Mouse (Mus musculus): Measurements from ENCODE around the gene Lrp2. TPM values are rescaled to one million over a fixed set of nuclear protein-coding genes. Genes with fewer than 3 reads are reported as not detected.

Gene Lrp2
- polyA plus RNA-seq, 1 experiment from 2014 or later = 0.29 TPM

DNA sequence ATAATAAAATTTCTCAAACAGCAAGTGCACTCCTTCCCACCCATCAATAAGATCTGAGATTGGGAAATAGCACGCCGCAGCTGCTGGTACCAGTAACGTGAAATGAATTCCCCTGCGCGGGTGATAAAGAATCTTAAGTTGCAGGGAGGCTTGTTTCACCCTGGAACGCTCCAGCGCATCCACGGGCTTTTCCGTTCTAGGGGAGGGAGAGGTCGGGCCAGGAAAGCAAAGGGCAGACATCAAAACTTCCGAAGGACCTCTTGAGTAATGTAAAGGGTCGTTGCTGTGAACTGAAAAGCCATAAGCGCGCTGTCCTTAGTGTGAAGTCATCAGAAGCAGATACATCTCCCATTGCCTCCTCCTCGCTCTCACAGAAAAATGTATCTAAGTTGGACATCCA is 26.5 kb downstream of the Lrp2 start:
- no peaks in the 10 kb centered on the region for H3K27me3 ChIP-seq (ENCODE audit: control insufficient read depth, insufficient read depth, low read length)
- no peak overlapping the region for H3K4me3 ChIP-seq (ENCODE audit: low read depth, low read length)
- no peak for DNase-seq (ENCODE audit: low spot score)
- no peaks in the 10 kb centered on the region for H3K9me3 ChIP-seq (ENCODE audit: control insufficient read depth, low read length)
- H3K27ac ChIP-seq (replicated peaks) = no peak overlapping the region
- no peak for TF ChIP-seq EP300 (optimal IDR thresholded peaks at IDR 0.05)
- no peak for TF ChIP-seq CTCF (IDR thresholded peaks at IDR 0.05; ENCODE audit: low read depth)
- H3K4me1 ChIP-seq (replicated peaks; ENCODE audit: control insufficient read depth, insufficient read depth) = no peaks in the 10 kb centered on the region
- ATAC-seq (ENCODE audit: low FRiP score, low TSS enrichment) = no peak
- H3K9ac ChIP-seq (ENCODE audit: low read length) = no peak overlapping the region
- H3K4me2 ChIP-seq (replicated peaks; ENCODE audit: low read depth) = no peak overlapping the region
- WGBS = 43% methylated on average over 15 of the region's 15 CpGs
- no peaks in the 10 kb centered on the region for H3K36me3 ChIP-seq (ENCODE audit: control insufficient read depth, insufficient read depth, low read length)

DNA sequence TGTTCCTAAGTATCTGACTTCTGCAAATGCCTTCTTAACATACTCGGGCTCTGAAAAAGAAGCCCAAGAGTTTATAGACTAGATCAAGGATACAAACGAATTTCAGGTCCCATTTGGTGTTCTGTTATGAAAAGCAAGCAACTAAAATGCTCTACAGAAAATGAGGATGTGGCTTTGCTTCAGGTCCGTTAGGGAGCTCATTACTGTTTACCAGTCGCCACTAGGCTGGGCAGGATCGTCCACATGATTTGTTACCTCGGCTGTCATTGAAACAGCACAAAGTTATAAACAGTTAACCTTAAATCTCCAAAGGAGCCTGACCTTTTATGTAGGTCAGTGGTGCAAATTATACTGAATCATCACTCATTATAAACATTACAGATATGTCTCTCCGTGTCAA is 29.2 kb downstream of the Lrp2 start:
- Histone ChIP-seq H3K4me1 (replicated peaks; ENCODE audit: control insufficient read depth, insufficient read depth) (no peaks in the 10 kb centered on the region), H3K9me3 (ENCODE audit: control insufficient read depth, low read length) (no peaks in the 10 kb centered on the region), H3K27ac (replicated peaks) (no peak overlapping the region), H3K27me3 (ENCODE audit: control insufficient read depth, insufficient read depth, low read length) (no peaks in the 10 kb centered on the region), H3K9ac (ENCODE audit: low read length) (no peak overlapping the region), H3K36me3 (ENCODE audit: control insufficient read depth, insufficient read depth, low read length) (no peaks in the 10 kb centered on the region), H3K4me2 (replicated peaks; ENCODE audit: low read depth) (no peak overlapping the region), H3K4me3 (ENCODE audit: low read depth, low read length) (no peak overlapping the region)
- TF ChIP-seq CTCF (IDR thresholded peaks at IDR 0.05; ENCODE audit: low read depth) (no peak), EP300 (optimal IDR thresholded peaks at IDR 0.05) (no peak)
- WGBS = 30% methylated on average over 7 of the region's 7 CpGs
- ATAC-seq (ENCODE audit: low FRiP score, low TSS enrichment) (no peak), DNase-seq (ENCODE audit: low spot score) (no peak)

DNA sequence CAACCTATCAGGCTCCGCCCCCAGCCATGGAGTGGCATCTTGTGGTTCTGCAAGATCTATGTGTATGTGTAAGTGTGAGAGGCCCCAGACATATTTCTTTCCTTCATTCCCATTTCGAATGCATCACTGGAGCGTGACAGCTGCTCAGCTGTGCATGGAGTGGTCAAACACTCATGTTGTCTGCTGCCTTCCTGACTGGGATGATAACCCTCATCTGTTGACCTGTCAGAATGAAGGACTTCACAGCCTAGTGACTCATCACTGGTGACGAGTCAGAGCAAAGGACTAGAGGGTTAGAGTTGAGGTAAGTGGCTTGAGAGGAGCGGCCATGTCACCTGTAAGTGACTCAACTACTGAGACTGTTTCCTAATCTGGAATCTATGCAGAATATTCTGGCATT is 34.2 kb downstream of the Lrp2 start:
- no peak overlapping the region for H3K4me3 ChIP-seq (ENCODE audit: low read depth, low read length)
- no peak overlapping the region for H3K4me2 ChIP-seq (replicated peaks; ENCODE audit: low read depth)
- DNase-seq (ENCODE audit: low spot score) = no peak
- TF ChIP-seq CTCF (IDR thresholded peaks at IDR 0.05; ENCODE audit: low read depth) = no peak
- TF ChIP-seq EP300 (optimal IDR thresholded peaks at IDR 0.05) = no peak
- 68% methylated on average over 5 of the region's 5 CpGs for WGBS
- H3K9ac ChIP-seq (ENCODE audit: low read length) = no peak overlapping the region
- no peaks in the 10 kb centered on the region for H3K9me3 ChIP-seq (ENCODE audit: control insufficient read depth, low read length)
- no peak overlapping the region for H3K27ac ChIP-seq (replicated peaks)
- ATAC-seq (ENCODE audit: low FRiP score, low TSS enrichment) = no peak
- H3K36me3 ChIP-seq (ENCODE audit: control insufficient read depth, insufficient read depth, low read length) = no peaks in the 10 kb centered on the region
- no peaks in the 10 kb centered on the region for H3K4me1 ChIP-seq (replicated peaks; ENCODE audit: control insufficient read depth, insufficient read depth)
- H3K27me3 ChIP-seq (ENCODE audit: control insufficient read depth, insufficient read depth, low read length) = no peaks in the 10 kb centered on the region

DNA sequence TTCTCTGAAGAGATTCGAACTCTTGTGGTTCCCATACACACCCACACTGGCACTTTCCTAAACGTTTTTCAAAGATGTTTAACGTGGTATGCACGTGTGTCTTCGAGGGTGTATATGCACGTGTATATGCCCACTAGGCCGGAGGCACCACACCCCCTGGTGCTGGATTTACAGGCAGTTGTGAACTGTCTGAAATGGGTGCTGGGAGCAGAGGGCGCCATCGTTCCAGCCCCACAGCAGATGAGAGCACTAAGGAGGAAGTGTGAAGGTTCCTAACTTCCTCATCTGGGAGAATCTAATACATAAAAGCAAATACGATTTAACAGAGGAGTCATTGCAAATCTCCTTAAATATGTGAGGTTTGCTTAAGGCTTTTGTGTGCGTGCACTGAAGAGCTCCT is 39.0 kb downstream of the Lrp2 start:
- Histone ChIP-seq H3K36me3 (ENCODE audit: control insufficient read depth, insufficient read depth, low read length) (no peaks in the 10 kb centered on the region), H3K4me3 (ENCODE audit: low read depth, low read length) (no peak overlapping the region), H3K4me1 (replicated peaks; ENCODE audit: control insufficient read depth, insufficient read depth) (no peaks in the 10 kb centered on the region), H3K9me3 (ENCODE audit: control insufficient read depth, low read length) (no peaks in the 10 kb centered on the region), H3K27ac (replicated peaks) (no peak overlapping the region), H3K27me3 (ENCODE audit: control insufficient read depth, insufficient read depth, low read length) (no peaks in the 10 kb centered on the region), H3K9ac (ENCODE audit: low read length) (no peak overlapping the region), H3K4me2 (replicated peaks; ENCODE audit: low read depth) (no peak overlapping the region)
- TF ChIP-seq CTCF (IDR thresholded peaks at IDR 0.05; ENCODE audit: low read depth) = no peak
- no peak for TF ChIP-seq EP300 (optimal IDR thresholded peaks at IDR 0.05)
- WGBS = 72% methylated on average over 11 of the region's 11 CpGs
- ATAC-seq (ENCODE audit: low FRiP score, low TSS enrichment) (no peak), DNase-seq (ENCODE audit: low spot score) (no peak)

DNA sequence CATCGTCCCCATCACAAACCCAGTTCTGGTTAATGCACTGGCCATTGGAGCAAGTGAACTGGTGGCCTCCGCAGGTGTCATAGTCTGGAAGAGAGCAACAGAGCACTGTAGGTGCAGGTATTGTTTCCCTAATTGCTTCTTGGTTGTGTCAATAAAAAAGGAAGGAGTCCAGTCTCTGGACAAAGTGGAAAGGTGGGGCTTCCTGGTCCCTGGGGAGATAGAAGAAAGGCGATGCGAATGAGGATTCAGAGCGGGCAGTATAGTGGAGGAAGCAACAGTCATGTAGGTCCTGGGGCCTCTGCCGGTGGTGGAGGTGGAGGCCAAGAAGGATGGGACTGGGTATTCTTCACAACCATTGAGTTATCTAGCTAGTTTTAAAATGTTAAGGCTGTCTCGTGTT is 49.8 kb downstream of the Lrp2 start:
- ATAC-seq (ENCODE audit: low FRiP score, low TSS enrichment) (no peak), DNase-seq (ENCODE audit: low spot score) (no peak)
- Histone ChIP-seq H3K9ac (ENCODE audit: low read length) (no peak overlapping the region), H3K36me3 (ENCODE audit: control insufficient read depth, insufficient read depth, low read length) (no peaks in the 10 kb centered on the region), H3K27ac (replicated peaks) (no peak overlapping the region), H3K4me2 (replicated peaks; ENCODE audit: low read depth) (no peak overlapping the region), H3K27me3 (ENCODE audit: control insufficient read depth, insufficient read depth, low read length) (no peaks in the 10 kb centered on the region), H3K4me1 (replicated peaks; ENCODE audit: control insufficient read depth, insufficient read depth) (no peaks in the 10 kb centered on the region), H3K4me3 (ENCODE audit: low read depth, low read length) (no peak overlapping the region), H3K9me3 (ENCODE audit: control insufficient read depth, low read length) (no peaks in the 10 kb centered on the region)
- 81% methylated on average over 7 of the region's 7 CpGs for WGBS
- TF ChIP-seq CTCF (IDR thresholded peaks at IDR 0.05; ENCODE audit: low read depth) = no peak
- TF ChIP-seq EP300 (optimal IDR thresholded peaks at IDR 0.05) = no peak

- Histone ChIP-seq H3K4me2 (replicated peaks; ENCODE audit: low read depth) (no peak overlapping the region), H3K9ac (ENCODE audit: low read length) (no peak overlapping the region), H3K4me1 (replicated peaks; ENCODE audit: control insufficient read depth, insufficient read depth) (no peaks in the 10 kb centered on the region), H3K4me3 (ENCODE audit: low read depth, low read length) (no peak overlapping the region), H3K27ac (replicated peaks) (no peak overlapping the region), H3K9me3 (ENCODE audit: control insufficient read depth, low read length) (no peaks in the 10 kb centered on the region), H3K27me3 (ENCODE audit: control insufficient read depth, insufficient read depth, low read length) (no peaks in the 10 kb centered on the region), H3K36me3 (ENCODE audit: control insufficient read depth, insufficient read depth, low read length) (no peaks in the 10 kb centered on the region)
- WGBS = 54% methylated on average over 3 of the region's 3 CpGs
- ATAC-seq (ENCODE audit: low FRiP score, low TSS enrichment) (no peak), DNase-seq (ENCODE audit: low spot score) (no peak)
- no peak for TF ChIP-seq CTCF (IDR thresholded peaks at IDR 0.05; ENCODE audit: low read depth)
- no peak for TF ChIP-seq EP300 (optimal IDR thresholded peaks at IDR 0.05)
Measured at GRCm38 (mm10) chr2:69531528-69532055, 54.3 kb downstream of the Lrp2 start.

Measured in stomach, postnatal 0 days (tissue).